Mouse (Mus musculus) neural tube, embryonic 11.5 days (tissue): ENCODE measurements around the gene Jmjd1c. TPM values are rescaled to one million over a fixed set of nuclear protein-coding genes. Genes with fewer than 3 reads are reported as not detected.
A peak's percentile ranks its signal among the peaks of the same experiment; 100 is the strongest.

ENCODE experiments used
- ATAC-seq: fragments of 200-750 bp; cut with Nextera tagmentation; 2 replicates; pipeline ENCODE4 v1.8.0; 2017; ENCODE audit warnings: moderate number of reproducible peaks, mild to moderate bottlenecking, moderate TSS enrichment, moderate library complexity; ENCODE audit not compliant: insufficient read depth, low FRiP score, low TSS enrichment
- DNase-seq: peaks from one replicate; pipeline ENCODE4 v3.0.0-alpha.2; 2015; ENCODE audit warnings: low spot score
- H3K27ac ChIP-seq: fragments of 300-500 bp; sonication (generic); 2 replicates; pipeline ENCODE4 v1.5.1; 2014; ENCODE audit warnings: low read depth, mild to moderate bottlenecking, low read length
- H3K27me3 ChIP-seq: fragments of 300-500 bp; sonication (generic); 2 replicates; pipeline ENCODE4 v1.6.1; 2014; ENCODE audit warnings: mild to moderate bottlenecking, low read length, mixed read lengths; ENCODE audit not compliant: control insufficient read depth, insufficient read depth
- H3K36me3 ChIP-seq: fragments of 300-500 bp; sonication (generic); 2 replicates; pipeline ENCODE4 v1.6.1; 2014; ENCODE audit warnings: mild to moderate bottlenecking, low read length, moderate library complexity, mixed read lengths; ENCODE audit not compliant: control insufficient read depth, insufficient read depth
- H3K4me1 ChIP-seq: fragments of 300-500 bp; sonication (generic); 2 replicates; pipeline ENCODE4 v1.6.1; 2014; ENCODE audit warnings: low read length, mixed read lengths; ENCODE audit not compliant: control insufficient read depth, insufficient read depth
- H3K4me2 ChIP-seq: fragments of 300-500 bp; sonication (generic); 2 replicates; pipeline ENCODE4 v1.6.1; 2014; ENCODE audit warnings: low read depth, mild to moderate bottlenecking, moderate library complexity
- H3K4me3 ChIP-seq: fragments of 300-500 bp; sonication (generic); 2 replicates; pipeline ENCODE4 v1.5.1; 2014; ENCODE audit warnings: low read depth, low read length
- H3K9ac ChIP-seq: fragments of 300-500 bp; sonication (generic); 2 replicates; pipeline ENCODE4 v1.6.1; 2014; ENCODE audit warnings: mild to moderate bottlenecking, low read length
- H3K9me3 ChIP-seq: fragments of 300-500 bp; sonication (generic); 2 replicates; pipeline ENCODE4 v1.6.1; 2016; ENCODE audit warnings: low read length; ENCODE audit not compliant: control insufficient read depth
- WGBS: fragments of 180-500 bp; shearing (Covaris S2); extraction: QIAGEN DNeasy Blood & Tissue Kit; methylation state at CpG from one replicate; pipeline ENCODE4 v1.1.7; 2014; 5-methylcytosine and 5-hydroxymethylcytosine counted together
- polyA plus RNA-seq: library from polyadenylated mRNA; unstranded; fragments of >200 nt; fragmentation: Nextera tagmentation; extraction: Ambion mirVana; gene quantifications from 2 replicates; pipeline ENCODE4 v1.2.1, GENCODE M21; 2014

Jmjd1c gene
- 47.6 and 52.2 TPM in 2 replicates for polyA plus RNA-seq

- WGBS = under 1% methylated on average over 67 of the region's 73 CpGs
- Histone ChIP-seq H3K9me3 (no peaks in the 10 kb centered on the region), H3K4me1 (peaks cover 23% of the 10 kb centered on the region)
These were observed at the start of gene Jmjd1c for GRCm38 (mm10) chr10:67095798-67096620. TSS of gene Jmjd1c (plus strand) at chr10:67096125.

GRCm38 (mm10) chr10:67047712-67048645 lies 47.9 kb upstream of the Jmjd1c start:
- WGBS = 88% methylated on average over 18 of the region's 18 CpGs
- H3K27ac ChIP-seq = no peak overlapping the region
- H3K4me2 ChIP-seq = no peak overlapping the region
- H3K9ac ChIP-seq = no peak overlapping the region
- ATAC-seq (no peak), DNase-seq (no peak)
- H3K27me3 ChIP-seq = no peaks in the 10 kb centered on the region
- H3K4me3 ChIP-seq = no peak overlapping the region
- no peaks in the 10 kb centered on the region for H3K9me3 ChIP-seq
- H3K4me1 ChIP-seq = peaks cover 3% of the 10 kb centered on the region; the same call in 1 of the 2 replicates
- H3K36me3 ChIP-seq = no peaks in the 10 kb centered on the region

More at GRCm38 (mm10) chr10:67095798-67096620, at the start of gene Jmjd1c:
- peak within 1 kb of the TSS; percentile 71 for H3K4me2 ChIP-seq
- H3K36me3 ChIP-seq = no peaks in the 10 kb centered on the region; the same call in 1 of the 2 replicates
- no peaks in the 10 kb centered on the region for H3K27me3 ChIP-seq
- H3K4me3 ChIP-seq = peak within 1 kb of the TSS; percentile 79
- DNase-seq (peak; percentile 92), ATAC-seq (peak; percentile 89)
- H3K27ac ChIP-seq = peak within 1 kb of the TSS; percentile 99
- H3K9ac ChIP-seq = peak within 1 kb of the TSS; percentile 100

GRCm38 (mm10) chr10:67048871-67049615 lies 46.9 kb upstream of the Jmjd1c start:
- DNase-seq (no peak), ATAC-seq (no peak)
- Histone ChIP-seq H3K4me3 (no peak overlapping the region), H3K27me3 (no peaks in the 10 kb centered on the region), H3K9ac (no peak overlapping the region), H3K4me2 (no peak overlapping the region), H3K27ac (no peak overlapping the region), H3K36me3 (no peaks in the 10 kb centered on the region), H3K9me3 (no peaks in the 10 kb centered on the region), H3K4me1 (peaks cover 3% of the 10 kb centered on the region; the same call in 1 of the 2 replicates)
- 92% methylated on average over 13 of the region's 13 CpGs for WGBS

GRCm38 (mm10) chr10:67049621-67050020 lies 46.3 kb upstream of the Jmjd1c start:
- no peak overlapping the region for H3K4me2 ChIP-seq
- DNase-seq (no peak), ATAC-seq (no peak)
- H3K27ac ChIP-seq = no peak overlapping the region
- H3K4me3 ChIP-seq = no peak overlapping the region
- H3K4me1 ChIP-seq = peaks cover 3% of the 10 kb centered on the region; the same call in 1 of the 2 replicates
- no peak overlapping the region for H3K9ac ChIP-seq
- no peaks in the 10 kb centered on the region for H3K9me3 ChIP-seq
- no peaks in the 10 kb centered on the region for H3K36me3 ChIP-seq
- no peaks in the 10 kb centered on the region for H3K27me3 ChIP-seq
- 91% methylated on average over 7 of the region's 7 CpGs for WGBS

- no peak for ATAC-seq
- DNase-seq = no peak
- no peaks in the 10 kb centered on the region for H3K27me3 ChIP-seq
- H3K9me3 ChIP-seq = no peaks in the 10 kb centered on the region
- 0 out of 2 replicates have a peak, but pooled peaks cover 3% of the 10 kb centered on the region for H3K4me1 ChIP-seq
- H3K4me3 ChIP-seq = no peak overlapping the region
- H3K36me3 ChIP-seq = no peaks in the 10 kb centered on the region
- 80% methylated on average over 6 of the region's 7 CpGs for WGBS
- H3K27ac ChIP-seq = no peak overlapping the region
- H3K9ac ChIP-seq = no peak overlapping the region
- no peak overlapping the region for H3K4me2 ChIP-seq
These were observed 45.2 kb upstream of the Jmjd1c start for GRCm38 (mm10) chr10:67050766-67051165.

- H3K4me1 ChIP-seq = 0 out of 2 replicates have a peak, but pooled peaks cover 5% of the 10 kb centered on the region
- DNase-seq (no peak), ATAC-seq (no peak)
- H3K4me3 ChIP-seq = no peak overlapping the region
- H3K9ac ChIP-seq = no peak overlapping the region
- H3K4me2 ChIP-seq = no peak overlapping the region
- H3K9me3 ChIP-seq = no peaks in the 10 kb centered on the region
- H3K27me3 ChIP-seq = no peaks in the 10 kb centered on the region
- WGBS = 64% methylated on average over 5 of the region's 5 CpGs
- H3K27ac ChIP-seq = no peak overlapping the region
- H3K36me3 ChIP-seq = no peaks in the 10 kb centered on the region
These were observed 44.5 kb upstream of the Jmjd1c start for GRCm38 (mm10) chr10:67051466-67051865.

GRCm38 (mm10) chr10:67052429-67052828 lies 43.5 kb upstream of the Jmjd1c start:
- no peak for DNase-seq
- H3K27ac ChIP-seq = no peak overlapping the region
- WGBS = 79% methylated on average over 9 of the region's 9 CpGs

GRCm38 (mm10) chr10:67053475-67053874 lies 42.5 kb upstream of the Jmjd1c start:
- peak overlapping the region; percentile 37; the same call in 1 of the 2 replicates for H3K27ac ChIP-seq
- 0 out of 2 replicates have a peak, but pooled peaks cover 5% of the 10 kb centered on the region for H3K4me1 ChIP-seq
- no peaks in the 10 kb centered on the region for H3K9me3 ChIP-seq
- H3K9ac ChIP-seq = no peak overlapping the region
- H3K36me3 ChIP-seq = no peaks in the 10 kb centered on the region; the same call in 1 of the 2 replicates
- no peak overlapping the region for H3K4me3 ChIP-seq
- WGBS = 29% methylated on average over 9 of the region's 9 CpGs
- H3K4me2 ChIP-seq = no peak overlapping the region
- H3K27me3 ChIP-seq = no peaks in the 10 kb centered on the region
- ATAC-seq (0 out of 2 replicates have a peak, but pooled peaks have one; percentile 16), DNase-seq (no peak)

More at GRCm38 (mm10) chr10:67052429-67052828, 43.5 kb upstream of the Jmjd1c start:
- Histone ChIP-seq H3K4me1 (0 out of 2 replicates have a peak, but pooled peaks cover 5% of the 10 kb centered on the region), H3K27me3 (no peaks in the 10 kb centered on the region), H3K36me3 (no peaks in the 10 kb centered on the region), H3K4me2 (no peak overlapping the region), H3K9ac (no peak overlapping the region), H3K4me3 (no peak overlapping the region), H3K9me3 (no peaks in the 10 kb centered on the region)
- ATAC-seq = no peak
